Mouse (Mus musculus): Measurements from ENCODE around the gene Gm11985. TPM values are rescaled to one million over a fixed set of nuclear protein-coding genes. Genes with fewer than 3 reads are reported as not detected.

The Gm11985 gene
- not detected in 2 replicates for polyA plus RNA-seq (2012; rRNA removed; ENCODE audit: low replicate concordance)

GRCm38 (mm10) chr11:7188469-7188868 is at the start of gene Gm11985:
TSS of gene Gm11985 (minus strand) at chr11:7188569.

GRCm38 (mm10) chr11:7213501-7214341 is 25.4 kb upstream of the Gm11985 start, which contains the start of gene Igfbp3:
TSS of gene Igfbp3 (minus strand) at chr11:7213923.

GRCm38 (mm10) chr11:7197491-7197941 is 9.1 kb upstream of the Gm11985 start, which contains the start of gene Igfbp1:
TSS of gene Igfbp1 (plus strand) at chr11:7197782.

Other genes with a start within 250 kb of the Gm11985 start
- 0.41 and 0.89 TPM in 2 replicates for gene Adcy1, start 125.1 kb downstream of the Gm11985 start, polyA plus RNA-seq (2012; rRNA removed; ENCODE audit: low replicate concordance)
- gene Igfbp1, start 9.2 kb upstream of the Gm11985 start, polyA plus RNA-seq (2012; rRNA removed; ENCODE audit: low replicate concordance), result 0.43 TPM in 1 of 2 replicates, not detected in the other
- gene Igfbp3, start 25.4 kb upstream of the Gm11985 start, polyA plus RNA-seq (2012; rRNA removed; ENCODE audit: low replicate concordance), result 36.1 and 87.9 TPM in 2 replicates